Mouse (Mus musculus): ENCODE measurements around the gene Popdc3. TPM values are rescaled to one million over a fixed set of nuclear protein-coding genes. Genes with fewer than 3 reads are reported as not detected.
"Not testable (repeated sequence)": the region's sequence is repeated elsewhere in the genome, so short reads cannot be mapped to it uniquely, and the experiment has no call there.

The Popdc3 gene
- polyA plus RNA-seq, 1 experiment from 2014 or later = 0.27 TPM

DNA sequence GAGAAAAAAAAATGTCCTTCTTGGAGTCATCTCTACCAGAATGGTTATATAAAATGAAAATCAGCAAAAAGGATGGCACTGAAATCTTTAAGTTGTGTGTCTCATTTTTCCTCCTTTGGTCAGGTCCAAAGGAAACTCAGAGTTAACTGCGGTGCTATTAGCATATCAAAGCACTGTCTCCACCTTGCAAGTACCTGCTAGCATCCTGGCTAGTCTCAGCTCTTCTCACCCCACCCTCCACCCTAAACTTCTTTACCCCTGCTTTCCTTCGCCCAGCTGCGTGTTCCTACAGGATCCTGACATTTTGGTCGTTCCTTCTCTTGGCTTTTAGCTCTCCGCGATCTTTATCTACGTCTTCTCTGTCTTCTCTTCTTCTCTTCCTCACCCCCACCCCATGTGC is 110.5 kb downstream of the Popdc3 start:
- no peaks in the 10 kb centered on the region for H3K36me3 ChIP-seq (ENCODE audit: control insufficient read depth, insufficient read depth, low read length)
- H3K27me3 ChIP-seq (ENCODE audit: control insufficient read depth, insufficient read depth, low read length) = peaks cover 22% of the 10 kb centered on the region
- 48% methylated on average over 7 of the region's 7 CpGs for WGBS
- H3K4me2 ChIP-seq (ENCODE audit: low read depth, low read length, severe bottlenecking) = no peak overlapping the region
- H3K4me3 ChIP-seq (ENCODE audit: low read depth, low read length) = no peak overlapping the region
- H3K27ac ChIP-seq (ENCODE audit: low read depth, low read length) = no peak overlapping the region
- H3K9ac ChIP-seq (ENCODE audit: low read length) = no peak overlapping the region
- no peak for ATAC-seq (replicated peaks; ENCODE audit: low FRiP score)
- no peak for DNase-seq (ENCODE audit: low spot score)
- no peaks in the 10 kb centered on the region for H3K9me3 ChIP-seq (ENCODE audit: control insufficient read depth, low read length)
- no peaks in the 10 kb centered on the region for H3K4me1 ChIP-seq (replicated peaks; ENCODE audit: control insufficient read depth, insufficient read depth, low read length)

GRCm38 (mm10) chr10:45289218-45290105 is 111.6 kb downstream of the Popdc3 start:
- Histone ChIP-seq H3K27ac (ENCODE audit: low read depth, low read length) (no peak overlapping the region), H3K27me3 (ENCODE audit: control insufficient read depth, insufficient read depth, low read length) (peaks cover 22% of the 10 kb centered on the region)

DNA sequence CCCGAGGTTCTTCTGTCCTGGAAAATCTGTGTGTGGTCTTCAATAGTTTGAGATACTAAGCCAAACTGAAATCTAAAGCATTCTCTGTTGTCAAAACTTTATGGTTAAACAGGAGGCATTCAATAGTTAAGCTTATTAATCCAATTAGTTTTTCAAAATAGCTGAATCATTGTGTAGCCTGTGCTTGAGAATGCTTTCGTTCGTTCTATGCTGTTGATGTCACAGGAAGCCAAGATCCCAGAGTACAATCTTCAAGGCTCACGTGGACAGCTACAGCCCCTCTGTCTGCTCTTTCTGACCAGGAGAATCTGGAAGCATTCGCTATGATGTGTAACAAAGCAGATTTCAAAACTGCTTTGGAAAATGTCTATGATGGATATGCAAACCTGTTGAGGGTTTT is 112.7 kb downstream of the Popdc3 start:
- Histone ChIP-seq H3K27ac (ENCODE audit: low read depth, low read length) (no peak overlapping the region), H3K4me2 (ENCODE audit: low read depth, low read length, severe bottlenecking) (no peak overlapping the region), H3K36me3 (ENCODE audit: control insufficient read depth, insufficient read depth, low read length) (no peaks in the 10 kb centered on the region), H3K27me3 (ENCODE audit: control insufficient read depth, insufficient read depth, low read length) (peaks cover 22% of the 10 kb centered on the region), H3K9ac (ENCODE audit: low read length) (no peak overlapping the region), H3K4me3 (ENCODE audit: low read depth, low read length) (no peak overlapping the region), H3K9me3 (ENCODE audit: control insufficient read depth, low read length) (no peaks in the 10 kb centered on the region), H3K4me1 (replicated peaks; ENCODE audit: control insufficient read depth, insufficient read depth, low read length) (no peaks in the 10 kb centered on the region)
- WGBS = 38% methylated on average over 5 of the region's 5 CpGs
- ATAC-seq (replicated peaks; ENCODE audit: low FRiP score) (no peak), DNase-seq (ENCODE audit: low spot score) (no peak)

More at GRCm38 (mm10) chr10:45289218-45290105, 111.6 kb downstream of the Popdc3 start:
- DNase-seq (ENCODE audit: low spot score) (peak; percentile 70), ATAC-seq (replicated peaks; ENCODE audit: low FRiP score) (peak; percentile 82)
- Histone ChIP-seq H3K36me3 (ENCODE audit: control insufficient read depth, insufficient read depth, low read length) (no peaks in the 10 kb centered on the region), H3K9ac (ENCODE audit: low read length) (peak overlapping the region; percentile 37), H3K4me3 (ENCODE audit: low read depth, low read length) (peak overlapping the region; percentile 42), H3K4me2 (ENCODE audit: low read depth, low read length, severe bottlenecking) (peak overlapping the region; percentile 81), H3K4me1 (replicated peaks; ENCODE audit: control insufficient read depth, insufficient read depth, low read length) (no peaks in the 10 kb centered on the region), H3K9me3 (ENCODE audit: control insufficient read depth, low read length) (no peaks in the 10 kb centered on the region)
- 2% methylated on average over 71 of the region's 71 CpGs for WGBS

DNA sequence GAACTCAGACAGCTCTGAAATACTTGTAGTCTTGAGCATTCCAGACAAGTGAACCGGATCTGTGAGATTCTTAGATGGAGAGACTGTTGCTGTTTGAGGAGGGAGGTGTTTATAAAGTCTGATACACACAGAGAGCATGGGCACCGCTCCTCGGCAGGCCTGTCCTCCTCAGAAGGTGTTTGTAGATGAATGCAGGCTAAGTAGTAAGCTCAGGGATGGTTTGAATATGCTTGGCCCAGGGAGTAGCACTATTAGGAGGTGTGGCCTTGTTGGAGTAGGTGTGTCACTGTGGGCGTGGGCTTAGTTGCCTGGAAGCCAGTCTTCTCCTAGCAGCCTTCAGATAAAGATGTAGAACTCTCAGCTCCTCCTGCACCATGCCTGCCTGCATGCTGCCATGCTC is 114.3 kb downstream of the Popdc3 start:
- not testable (repeated sequence) for H3K4me2 ChIP-seq (ENCODE audit: low read depth, low read length, severe bottlenecking); H3K9ac ChIP-seq (ENCODE audit: low read length); ATAC-seq (replicated peaks; ENCODE audit: low FRiP score); H3K9me3 ChIP-seq (ENCODE audit: control insufficient read depth, low read length); H3K36me3 ChIP-seq (ENCODE audit: control insufficient read depth, insufficient read depth, low read length); DNase-seq (ENCODE audit: low spot score); H3K27ac ChIP-seq (ENCODE audit: low read depth, low read length); H3K4me1 ChIP-seq (replicated peaks; ENCODE audit: control insufficient read depth, insufficient read depth, low read length); H3K4me3 ChIP-seq (ENCODE audit: low read depth, low read length)
- H3K27me3 ChIP-seq (ENCODE audit: control insufficient read depth, insufficient read depth, low read length) = peaks cover 22% of the 10 kb centered on the region
- 70% methylated on average over 4 of the region's 4 CpGs for WGBS

DNA sequence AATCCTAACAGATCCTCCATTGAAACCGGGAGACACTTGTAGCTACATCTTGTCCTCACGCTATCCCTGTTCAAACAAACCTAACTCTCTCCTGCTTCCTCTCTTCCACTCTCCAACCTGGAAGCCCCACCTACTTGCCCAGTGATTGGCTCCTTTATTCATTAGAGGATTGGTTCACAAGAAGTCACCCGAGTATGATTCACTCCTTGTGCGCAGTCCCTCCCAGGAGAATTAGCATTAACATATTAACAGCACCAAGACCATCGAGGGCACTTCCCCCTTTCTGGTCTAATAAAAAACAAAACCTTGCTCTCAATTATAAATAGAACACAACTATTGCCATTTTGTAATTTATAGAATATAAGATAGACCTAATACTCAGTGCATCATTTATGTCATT is 117.2 kb downstream of the Popdc3 start:
- Histone ChIP-seq H3K36me3 (ENCODE audit: control insufficient read depth, insufficient read depth, low read length) (no peaks in the 10 kb centered on the region), H3K9ac (ENCODE audit: low read length) (no peak overlapping the region), H3K4me2 (ENCODE audit: low read depth, low read length, severe bottlenecking) (no peak overlapping the region), H3K27ac (ENCODE audit: low read depth, low read length) (no peak overlapping the region), H3K27me3 (ENCODE audit: control insufficient read depth, insufficient read depth, low read length) (peaks cover 6% of the 10 kb centered on the region; the same call in 1 of the 2 replicates), H3K4me1 (replicated peaks; ENCODE audit: control insufficient read depth, insufficient read depth, low read length) (no peaks in the 10 kb centered on the region), H3K9me3 (ENCODE audit: control insufficient read depth, low read length) (no peaks in the 10 kb centered on the region), H3K4me3 (ENCODE audit: low read depth, low read length) (no peak overlapping the region)
- ATAC-seq (replicated peaks; ENCODE audit: low FRiP score) (no peak), DNase-seq (ENCODE audit: low spot score) (no peak)
- 81% methylated on average over 5 of the region's 5 CpGs for WGBS

DNA sequence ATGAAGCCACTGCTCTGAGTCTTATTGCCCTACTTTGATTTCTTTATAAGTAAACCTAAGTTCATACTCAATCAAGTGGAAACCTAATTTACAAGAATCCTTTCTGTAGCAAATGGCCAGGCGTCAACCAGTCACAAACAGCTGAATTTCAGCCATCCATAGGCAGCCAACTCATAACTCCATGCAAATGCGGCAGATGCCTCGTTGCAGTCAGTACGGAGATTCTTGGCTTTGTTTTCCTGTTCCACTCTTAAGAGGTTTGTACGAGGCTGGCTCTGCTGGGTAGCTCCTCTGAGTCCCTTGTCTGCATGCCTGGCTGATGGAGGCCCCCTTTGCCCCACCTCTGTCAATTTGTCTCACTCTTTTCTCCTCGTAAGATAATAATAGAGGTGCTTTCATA is 120.6 kb downstream of the Popdc3 start:
- no peak for DNase-seq (ENCODE audit: low spot score)
- 63% methylated on average over 6 of the region's 6 CpGs for WGBS
- no peak for ATAC-seq (replicated peaks; ENCODE audit: low FRiP score)
- Histone ChIP-seq H3K27ac (ENCODE audit: low read depth, low read length) (no peak overlapping the region), H3K9ac (ENCODE audit: low read length) (no peak overlapping the region), H3K9me3 (ENCODE audit: control insufficient read depth, low read length) (no peaks in the 10 kb centered on the region), H3K4me2 (ENCODE audit: low read depth, low read length, severe bottlenecking) (no peak overlapping the region), H3K4me3 (ENCODE audit: low read depth, low read length) (no peak overlapping the region), H3K27me3 (ENCODE audit: control insufficient read depth, insufficient read depth, low read length) (no peaks in the 10 kb centered on the region), H3K4me1 (replicated peaks; ENCODE audit: control insufficient read depth, insufficient read depth, low read length) (no peaks in the 10 kb centered on the region), H3K36me3 (ENCODE audit: control insufficient read depth, insufficient read depth, low read length) (no peaks in the 10 kb centered on the region)

GRCm38 (mm10) chr10:45299509-45299908 is 121.6 kb downstream of the Popdc3 start:
- no peak overlapping the region for H3K9ac ChIP-seq (ENCODE audit: low read length)
- no peak overlapping the region for H3K4me2 ChIP-seq (ENCODE audit: low read depth, low read length, severe bottlenecking)
- WGBS = 90% methylated on average over 4 of the region's 4 CpGs
- ATAC-seq (replicated peaks; ENCODE audit: low FRiP score) (no peak), DNase-seq (ENCODE audit: low spot score) (no peak)
- no peak overlapping the region for H3K27ac ChIP-seq (ENCODE audit: low read depth, low read length)
- H3K27me3 ChIP-seq (ENCODE audit: control insufficient read depth, insufficient read depth, low read length) = no peaks in the 10 kb centered on the region
- H3K36me3 ChIP-seq (ENCODE audit: control insufficient read depth, insufficient read depth, low read length) = no peaks in the 10 kb centered on the region
- no peak overlapping the region for H3K4me3 ChIP-seq (ENCODE audit: low read depth, low read length)
- H3K9me3 ChIP-seq (ENCODE audit: control insufficient read depth, low read length) = no peaks in the 10 kb centered on the region
- H3K4me1 ChIP-seq (replicated peaks; ENCODE audit: control insufficient read depth, insufficient read depth, low read length) = no peaks in the 10 kb centered on the region

GRCm38 (mm10) chr10:45303315-45304036 is 125.6 kb downstream of the Popdc3 start:
- no peak overlapping the region for H3K9ac ChIP-seq (ENCODE audit: low read length)
- no peaks in the 10 kb centered on the region for H3K36me3 ChIP-seq (ENCODE audit: control insufficient read depth, insufficient read depth, low read length)
- WGBS = 81% methylated on average over 14 of the region's 14 CpGs
- no peaks in the 10 kb centered on the region for H3K9me3 ChIP-seq (ENCODE audit: control insufficient read depth, low read length)
- H3K27me3 ChIP-seq (ENCODE audit: control insufficient read depth, insufficient read depth, low read length) = no peaks in the 10 kb centered on the region
- DNase-seq (ENCODE audit: low spot score) = no peak
- H3K4me3 ChIP-seq (ENCODE audit: low read depth, low read length) = no peak overlapping the region
- no peak overlapping the region for H3K27ac ChIP-seq (ENCODE audit: low read depth, low read length)
- ATAC-seq (replicated peaks; ENCODE audit: low FRiP score) = no peak
- H3K4me1 ChIP-seq (replicated peaks; ENCODE audit: control insufficient read depth, insufficient read depth, low read length) = no peaks in the 10 kb centered on the region
- no peak overlapping the region for H3K4me2 ChIP-seq (ENCODE audit: low read depth, low read length, severe bottlenecking)
